Comparison of ENCODE assay signal across 9 mouse cellular contexts in the genomic region with DNA sequence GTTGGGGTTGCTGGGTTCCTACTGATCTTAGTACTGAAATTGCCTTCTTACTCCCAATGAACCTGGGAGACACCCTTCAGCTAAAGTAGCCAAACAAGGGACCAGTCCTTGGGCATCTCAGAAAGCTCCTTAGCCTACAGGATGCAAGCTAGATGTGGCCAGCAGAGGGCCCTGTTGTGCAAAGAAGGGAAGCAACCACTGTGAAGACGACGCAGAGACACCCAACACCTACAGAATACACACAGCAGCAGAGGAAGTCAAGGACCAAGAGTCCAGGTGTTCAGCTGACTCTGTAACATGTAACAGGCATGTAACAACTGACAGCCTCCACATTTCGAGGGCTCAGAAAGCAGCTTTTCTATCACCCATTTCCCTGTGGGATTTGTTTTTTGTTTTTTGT. TPM values are rescaled to one million over a fixed set of nuclear protein-coding genes. Genes with fewer than 3 reads are reported as not detected.
DNase-seq lines count a peak whose midpoint lies in the region; ATAC-seq lines count a peak whose summit lies in the region.
"Had no signal": no experiment of that assay in that cellular context is flagged by ENCODE, and none has a peak within 500 bp of the region (broad histone marks: within the 10 kb centered on the region; RNA-seq: fewer than 3 reads in every experiment).

No protein-coding gene starts in this region.

- H3K27me3 ChIP-seq in kidney, embryonic 16.5 days (ENCODE audit: insufficient read depth, low read length) = no peaks in the 10 kb centered on the region
- no peaks in the 10 kb centered on the region for H3K27me3 ChIP-seq in neural tube, embryonic 11.5 days (ENCODE audit: control insufficient read depth, insufficient read depth, low read length)

- no peaks in the 10 kb centered on the region for H3K4me1 ChIP-seq in kidney, embryonic 16.5 days (ENCODE audit: insufficient read depth, low read length)
- no peaks in the 10 kb centered on the region for H3K4me1 ChIP-seq in neural tube, embryonic 11.5 days (ENCODE audit: control insufficient read depth, insufficient read depth, low read length)

- H3K27ac ChIP-seq in kidney, embryonic 16.5 days (ENCODE audit: low read length) = no peak overlapping the region
- no peak overlapping the region for H3K27ac ChIP-seq in neural tube, embryonic 11.5 days (ENCODE audit: low read depth, low read length)

- no peaks in the 10 kb centered on the region for H3K9me3 ChIP-seq in kidney, embryonic 16.5 days (ENCODE audit: low read length)
- H3K9me3 ChIP-seq in neural tube, embryonic 11.5 days (ENCODE audit: control insufficient read depth, low read length) = no peaks in the 10 kb centered on the region

- H3K36me3 ChIP-seq in kidney, embryonic 16.5 days (ENCODE audit: insufficient read depth, low read length) = no peaks in the 10 kb centered on the region
- H3K36me3 ChIP-seq in neural tube, embryonic 11.5 days (ENCODE audit: control insufficient read depth, insufficient read depth, low read length) = no peaks in the 10 kb centered on the region

- ATAC-seq in kidney, embryonic 16.5 days (ENCODE audit: low FRiP score, low TSS enrichment) = no peak
- ATAC-seq in CD4-positive, CD25-positive, alpha-beta regulatory T cell, adult 4 months = peak; percentile 79
- ATAC-seq in neural tube, embryonic 11.5 days (ENCODE audit: insufficient read depth, low FRiP score, low TSS enrichment) = no peak

- no peak overlapping the region for H3K9ac ChIP-seq in kidney, embryonic 16.5 days (replicated peaks; ENCODE audit: low read length)
- H3K9ac ChIP-seq in neural tube, embryonic 11.5 days (ENCODE audit: low read length) = no peak overlapping the region

- no peak overlapping the region for H3K4me2 ChIP-seq in kidney, embryonic 16.5 days (replicated peaks; ENCODE audit: low read depth, low read length)
- H3K4me2 ChIP-seq in neural tube, embryonic 11.5 days (ENCODE audit: low read depth) = no peak overlapping the region

- WGBS in kidney, embryonic 16.5 days = 43% methylated on average over 3 of the region's 3 CpGs
- 38% methylated on average over 3 of the region's 3 CpGs for WGBS in neural tube, embryonic 11.5 days

- peak; percentile 86 for DNase-seq in kidney, adult 18-20 months
- DNase-seq in adipocyte (ENCODE audit: low spot score) = peak; percentile 46
- DNase-seq in embryo, embryonic 11.5 days (ENCODE audit: low read depth, low spot score) = peak; percentile 37
- DNase-seq in kidney, postnatal 25 days = peak; percentile 83 to 91
- peak; percentile 59 for DNase-seq in neural tube, embryonic 11.5 days (ENCODE audit: low spot score)
- DNase-seq in frontal cortex, postnatal 25 days (ENCODE audit: low spot score in 2 of 2) = no peak

- H3K4me3 ChIP-seq in kidney, embryonic 16.5 days (ENCODE audit: low read length) = no peak overlapping the region
- no peak overlapping the region for H3K4me3 ChIP-seq in neural tube, embryonic 11.5 days (ENCODE audit: low read depth, low read length)
- H3K4me3 ChIP-seq: myocyte had no signal

RNA-seq across cellular contexts. Expression of a gene that starts 16.8 kb away (rescaled TPM):
- 58.0 and 58.3 TPM in 2 replicates for polyA plus RNA-seq in kidney, embryonic 16.5 days (2015; fragmentation: Nextera tagmentation; extraction: Ambion mirVana)
- 10 to 100 TPM; 58.9 to 82.9 TPM for polyA plus RNA-seq in CD4-positive, CD25-positive, alpha-beta regulatory T cell, adult 4 months (2017; shearing (Covaris generic))
- polyA plus RNA-seq in neural tube, embryonic 11.5 days (2014; fragmentation: Nextera tagmentation; extraction: Ambion mirVana) = 56.5 and 60.6 TPM in 2 replicates

Comparison
In these comparisons a context has a peak if more than half of its experiments do, and no peak if none do; other contexts are left out.
1. DNase-seq: peak in kidney, adult 18-20 months (single experiment), adipocyte (single experiment), embryo, embryonic 11.5 days (single experiment), kidney, postnatal 25 days (2 of 2) and neural tube, embryonic 11.5 days (single experiment); none in frontal cortex, postnatal 25 days (0 of 2).